In the genomic region with DNA sequence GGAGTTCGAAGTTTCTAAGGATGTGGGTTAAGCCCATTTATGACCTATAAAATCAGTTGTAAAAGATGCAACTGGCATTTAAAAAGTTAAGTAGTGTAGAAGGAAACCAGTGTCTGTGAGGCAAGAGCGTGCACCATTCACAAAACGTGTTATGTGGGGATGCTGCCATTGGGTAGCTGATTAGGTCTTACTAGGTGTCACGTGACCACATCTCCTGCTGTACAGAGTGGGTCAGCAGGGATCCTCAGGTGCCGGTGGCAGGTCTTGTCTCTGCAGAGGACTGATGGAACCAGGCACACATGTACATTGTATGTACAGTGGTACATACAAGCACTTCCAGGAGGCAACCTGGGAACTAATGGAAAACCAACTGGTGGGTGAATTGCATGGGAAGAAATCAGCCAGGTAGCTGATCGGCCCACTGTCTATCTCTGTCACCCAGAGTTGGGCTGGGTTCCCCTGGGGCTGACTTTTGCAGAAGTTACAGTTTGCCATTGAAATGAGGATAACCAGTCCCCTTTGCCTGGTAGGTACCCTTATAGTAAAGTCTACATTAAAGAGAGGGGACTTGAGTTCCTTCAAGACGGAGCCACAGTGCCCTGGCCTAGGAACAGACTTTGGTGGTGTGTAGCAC, we compare ENCODE assay signal across 22 mouse cellular contexts. TPM values are rescaled to one million over a fixed set of nuclear protein-coding genes. Genes with fewer than 3 reads are reported as not detected.
DNase-seq lines count a peak whose midpoint lies in the region; ATAC-seq and TF ChIP-seq lines count a peak whose summit lies in the region.
"Had no signal": no experiment of that assay in that cellular context is flagged by ENCODE, and none has a peak within 500 bp of the region (broad histone marks: within the 10 kb centered on the region; RNA-seq: fewer than 3 reads in every experiment).

No protein-coding gene starts in this region.

- H3K9me3 ChIP-seq in erythroblast, embryonic 14.5 days (ENCODE audit: control insufficient read depth, low read length), result no peaks in the 10 kb centered on the region
- no peaks in the 10 kb centered on the region for H3K9me3 ChIP-seq in MEL (replicated peaks; ENCODE audit: insufficient read depth, low read length)
- H3K9me3 ChIP-seq in liver, embryonic 14.5 days (ENCODE audit: control insufficient read depth, low read length), result no peaks in the 10 kb centered on the region
- H3K9me3 ChIP-seq: forebrain, embryonic 13.5 days; limb, embryonic 15.5 days; midbrain, embryonic 15.5 days; neural tube, embryonic 12.5 days had no signal

- TF ChIP-seq CTCF in MEL (IDR thresholded peaks at IDR 0.05 in 2 of 3, conservative IDR thresholded peaks at IDR 0.05 in 1 of 3; ENCODE audit: control insufficient read depth in 1 of 3, insufficient read depth in 1 of 3, low read depth in 2 of 3, low read length in 3 of 3, poor library complexity in 1 of 3, severe bottlenecking in 1 of 3), result no peak
- TF ChIP-seq CTCF in liver, embryonic 14.5 days (IDR thresholded peaks at IDR 0.05; ENCODE audit: low read depth), result no peak

- peaks cover 27% of the 10 kb centered on the region for H3K36me3 ChIP-seq in erythroblast, embryonic 14.5 days (ENCODE audit: control insufficient read depth)
- H3K36me3 ChIP-seq in MEL (ENCODE audit: control insufficient read depth in 1 of 2, insufficient read depth in 2 of 2, low read length in 2 of 2), result peaks cover 0 to 20% of the 10 kb centered on the region in 2 experiments; a peak in 2 of 4 replicates
- H3K36me3 ChIP-seq in liver, embryonic 14.5 days (replicated peaks; ENCODE audit: control insufficient read depth, insufficient read depth, low read depth), result no peaks in the 10 kb centered on the region
- H3K36me3 ChIP-seq: limb, embryonic 15.5 days; midbrain, embryonic 15.5 days; neural tube, embryonic 12.5 days had no signal

- 50% methylated on average over 7 of the region's 7 CpGs for WGBS in liver, embryonic 14.5 days (ENCODE audit: insufficient replicate concordance)

- H3K4me3 ChIP-seq in erythroblast, embryonic 14.5 days (replicated peaks), result peak overlapping the region; percentile 69
- H3K4me3 ChIP-seq in MEL (ENCODE audit: control insufficient read depth in 1 of 2, insufficient read depth in 1 of 2, low read depth in 2 of 2, low read length in 2 of 2), result 0 out of 4 replicates have a peak overlapping the region, but pooled peaks of 1 of the 2 experiments have one; percentile 1
- H3K4me3 ChIP-seq in liver, embryonic 14.5 days (ENCODE audit: insufficient read depth in 1 of 2, low read depth in 2 of 2, low read length in 2 of 2), result peak overlapping the region in 1 of 2 experiments; percentile 10; a peak in 1 of 4 replicates
- H3K4me3 ChIP-seq: forebrain, embryonic 13.5 days; gastrocnemius, adult 2 months; limb, embryonic 15.5 days; midbrain, embryonic 15.5 days; neural tube, embryonic 12.5 days had no signal

- no peaks in the 10 kb centered on the region for H3K27me3 ChIP-seq in erythroblast, embryonic 14.5 days (ENCODE audit: control insufficient read depth)
- H3K27me3 ChIP-seq in MEL (ENCODE audit: control insufficient read depth in 1 of 2, insufficient read depth in 2 of 2, low read length in 2 of 2), result no peaks in the 10 kb centered on the region
- H3K27me3 ChIP-seq in liver, embryonic 14.5 days (ENCODE audit: control insufficient read depth, insufficient read depth, low read length), result no peaks in the 10 kb centered on the region
- H3K27me3 ChIP-seq: forebrain, embryonic 13.5 days; limb, embryonic 15.5 days; midbrain, embryonic 15.5 days; neural tube, embryonic 12.5 days; Patski had no signal

- peak in 1 of 2 experiments; percentile 75; a peak in 3 of 4 replicates for TF ChIP-seq EP300 in MEL (IDR thresholded peaks at IDR 0.05; ENCODE audit: low read depth in 1 of 2, low read length in 2 of 2)
- peak; percentile 44; the same call in 1 of the 2 replicates for TF ChIP-seq EP300 in liver, embryonic 14.5 days (IDR thresholded peaks at IDR 0.05; ENCODE audit: low read depth)

- no peak for ATAC-seq in erythroblast, adult 5-6 weeks (replicated peaks; ENCODE audit: low FRiP score, poor library complexity, severe bottlenecking)
- peak; percentile 35; the same call in 1 of the 2 replicates for ATAC-seq in erythroid progenitor cell, adult 5-6 weeks (replicated peaks; ENCODE audit: low FRiP score, poor library complexity, severe bottlenecking)
- ATAC-seq in liver, embryonic 14.5 days (ENCODE audit: insufficient read depth), result 0 out of 2 replicates have a peak, but pooled peaks have one; percentile 10
- ATAC-seq: forebrain, embryonic 13.5 days; intestine, postnatal 0 days; midbrain, embryonic 15.5 days; Patski had no signal

- H3K9ac ChIP-seq in MEL (ENCODE audit: control insufficient read depth, low read depth, low read length, poor library complexity, severe bottlenecking), result peak overlapping the region; percentile 39
- H3K9ac ChIP-seq in liver, embryonic 14.5 days (replicated peaks), result peak overlapping the region; percentile 92
- H3K9ac ChIP-seq: forebrain, embryonic 13.5 days; limb, embryonic 15.5 days; midbrain, embryonic 15.5 days; neural tube, embryonic 12.5 days had no signal

- H3K4me2 ChIP-seq in liver, embryonic 14.5 days (ENCODE audit: low read depth), result peak overlapping the region; percentile 99
- H3K4me2 ChIP-seq: forebrain, embryonic 13.5 days; limb, embryonic 15.5 days; midbrain, embryonic 15.5 days; neural tube, embryonic 12.5 days had no signal

- TF ChIP-seq POLR2A in MEL (IDR thresholded peaks at IDR 0.05; ENCODE audit: control insufficient read depth in 1 of 2, insufficient read depth in 1 of 2, low read depth in 1 of 2, low read length in 2 of 2, poor library complexity in 1 of 2), result no peak

- H3K4me1 ChIP-seq in erythroblast, embryonic 14.5 days (ENCODE audit: control insufficient read depth), result peaks cover 96% of the 10 kb centered on the region
- peaks cover 11 to 29% of the 10 kb centered on the region in 2 experiments for H3K4me1 ChIP-seq in MEL (ENCODE audit: control insufficient read depth in 1 of 2, insufficient read depth in 2 of 2, low read length in 2 of 2)
- H3K4me1 ChIP-seq in liver, embryonic 14.5 days (replicated peaks; ENCODE audit: control insufficient read depth in 2 of 2, insufficient read depth in 2 of 2, low read length in 1 of 2), result peaks cover 48 to 59% of the 10 kb centered on the region in 2 experiments

- TF ChIP-seq RAD21 in MEL (IDR thresholded peaks at IDR 0.05; ENCODE audit: low read depth, low read length), result no peak

- DNase-seq in MEL (ENCODE audit: low read depth, low spot score), result peak; percentile 69
- DNase-seq in liver, embryonic 14.5 days (ENCODE audit: low read depth in 3 of 3, low spot score in 3 of 3), result peak in 1 of 3 experiments; percentile 43
- no peak for DNase-seq in right cerebral cortex, postnatal 10 days (ENCODE audit: low spot score in 2 of 2)
- no peak for DNase-seq in thymus, adult 18-20 months
- no peak for DNase-seq in cerebellum, adult 9-11 months
- DNase-seq: adrenal gland, adult 2 months; cerebellum, adult 2 months; gastrocnemius, adult 2 months; kidney, postnatal 4 days; retina, postnatal 1 day; right cerebral cortex, postnatal 4 days had no signal

- H3K27ac ChIP-seq in MEL (ENCODE audit: control insufficient read depth, low read depth, low read length), result peak overlapping the region; percentile 99
- peak overlapping the region; percentile 99 for H3K27ac ChIP-seq in liver, embryonic 14.5 days
- H3K27ac ChIP-seq: forebrain, embryonic 13.5 days; gastrocnemius, adult 2 months; limb, embryonic 15.5 days; macrophage; midbrain, embryonic 15.5 days; neural tube, embryonic 12.5 days; stomach, postnatal 0 days had no signal

- H3K79me2 ChIP-seq in MEL (ENCODE audit: control insufficient read depth, insufficient read depth, low read length, poor library complexity), result no peaks in the 10 kb centered on the region; the same call in 1 of the 2 replicates

TF ChIP-seq in MEL, 35 proteins besides CTCF, POLR2A, EP300 and RAD21:
- TF ChIP-seq TAL1 (IDR thresholded peaks at IDR 0.05; ENCODE audit: low read length), result peak; percentile 58
- TF ChIP-seq MAZ (IDR thresholded peaks at IDR 0.05; ENCODE audit: low read depth, low read length), result no peak
- peak; percentile 57 to 60; a peak in 3 of 4 replicates for TF ChIP-seq USF2 (IDR thresholded peaks at IDR 0.05; ENCODE audit: borderline replicate concordance in 1 of 2, insufficient read depth in 1 of 2, low read depth in 1 of 2, low read length in 2 of 2)
- TF ChIP-seq KAT2A (conservative IDR thresholded peaks at IDR 0.05; ENCODE audit: low read depth, low read length), result no peak
- TF ChIP-seq TCF12 (IDR thresholded peaks at IDR 0.05; ENCODE audit: low read depth, low read length), result peak; percentile 45; the same call in 1 of the 2 replicates
- TF ChIP-seq ETS1 (IDR thresholded peaks at IDR 0.05; ENCODE audit: low read depth, low read length), result peak; percentile 11; the same call in 1 of the 2 replicates
- no peak for TF ChIP-seq CHD2 (IDR thresholded peaks at IDR 0.05; ENCODE audit: low read length)
- peak; percentile 59; the same call in 1 of the 2 replicates for TF ChIP-seq MAX (IDR thresholded peaks at IDR 0.05; ENCODE audit: low read length)
- TF ChIP-seq RCOR1 (IDR thresholded peaks at IDR 0.05; ENCODE audit: low read depth, low read length), result no peak
- TF ChIP-seq MXI1 (IDR thresholded peaks at IDR 0.05; ENCODE audit: low read depth, low read length), result 0 out of 2 replicates have a peak, but pooled peaks have one; percentile 16
- TF ChIP-seq GABPA (IDR thresholded peaks at IDR 0.05; ENCODE audit: low read depth, low read length), result no peak
- TF ChIP-seq POLR2AphosphoS5 (IDR thresholded peaks at IDR 0.05; ENCODE audit: borderline replicate concordance, low read depth, low read length), result no peak
- peak; percentile 93 for TF ChIP-seq USF1 (IDR thresholded peaks at IDR 0.05; ENCODE audit: low read depth, low read length)
- peak; percentile 55 for TF ChIP-seq BHLHE40 (IDR thresholded peaks at IDR 0.05; ENCODE audit: borderline replicate concordance, low read depth, low read length)
- TF ChIP-seq TBP (IDR thresholded peaks at IDR 0.05; ENCODE audit: low read depth, low read length), result 0 out of 2 replicates have a peak, but pooled peaks have one; percentile 30
- no peak for TF ChIP-seq ZKSCAN1 (IDR thresholded peaks at IDR 0.05; ENCODE audit: low read depth, low read length)

RNA-seq across cellular contexts. Expression of a gene that starts 25.5 kb away (rescaled TPM):
- polyA plus RNA-seq in erythroblast, embryonic 14.5 days (2012), result 0.07 and 0.15 TPM in 2 replicates
- total RNA-seq in erythroblast, adult 5-6 weeks (2015; ENCODE audit: low replicate concordance), result not detected in 2 replicates
- total RNA-seq in erythroblast, adult 5-6 weeks (2017; ENCODE audit: low replicate concordance), result not detected in 2 replicates
- 0.26 and 0.42 TPM in 2 replicates for total RNA-seq in MEL (2012; rRNA removed)
- polyA plus RNA-seq in MEL (2012; ENCODE audit: insufficient read depth in 1 of 2, insufficient read length in 2 of 2, low read depth in 1 of 2, low replicate concordance in 2 of 2, missing spikeins in 1 of 2), result under 1 TPM in 1 of 2 experiments, not detected in 1; 0.56 TPM
- not detected in 2 replicates for total RNA-seq in erythroid progenitor cell, adult 5-6 weeks (2015; ENCODE audit: low replicate concordance)
- total RNA-seq in erythroid progenitor cell, adult 5-6 weeks (2017; ENCODE audit: low replicate concordance), result not detected in 2 replicates
- 0.31 and 0.63 TPM in 2 replicates for polyA plus RNA-seq in liver, embryonic 14.5 days (2012; rRNA removed)
- polyA plus RNA-seq in liver, embryonic 14.5 days (2014; fragmentation: Nextera tagmentation; extraction: Ambion mirVana), result 1.3 and 1.7 TPM in 2 replicates
- polyA plus RNA-seq: macrophage had no signal
